Mouse (Mus musculus): Measurements from ENCODE around the gene Fntb.

Fntb gene

DNA sequence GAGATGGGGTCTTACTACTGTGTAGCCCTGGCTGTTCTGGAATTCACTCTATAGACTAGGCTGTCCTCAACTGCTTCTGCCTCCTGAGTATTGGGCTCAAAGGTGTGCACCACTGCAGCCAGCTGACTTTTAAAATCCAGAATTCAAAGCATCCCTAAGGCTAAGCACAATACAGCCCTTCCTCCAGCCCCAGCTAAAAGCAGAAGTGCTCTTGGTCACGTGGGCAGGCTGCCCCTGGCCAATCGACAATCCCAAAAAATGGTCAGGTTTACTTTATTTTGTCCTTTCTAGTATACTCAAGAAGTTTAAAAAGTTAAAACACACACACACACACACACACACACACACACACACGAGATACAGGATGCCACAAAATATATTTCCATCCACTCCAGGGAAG is 177.7 kb downstream of the Fntb start:
- in situ Hi-C loops (cut with MboI; ENCODE audit: unreplicated experiment in 2 of 2) = no loop called here

DNA sequence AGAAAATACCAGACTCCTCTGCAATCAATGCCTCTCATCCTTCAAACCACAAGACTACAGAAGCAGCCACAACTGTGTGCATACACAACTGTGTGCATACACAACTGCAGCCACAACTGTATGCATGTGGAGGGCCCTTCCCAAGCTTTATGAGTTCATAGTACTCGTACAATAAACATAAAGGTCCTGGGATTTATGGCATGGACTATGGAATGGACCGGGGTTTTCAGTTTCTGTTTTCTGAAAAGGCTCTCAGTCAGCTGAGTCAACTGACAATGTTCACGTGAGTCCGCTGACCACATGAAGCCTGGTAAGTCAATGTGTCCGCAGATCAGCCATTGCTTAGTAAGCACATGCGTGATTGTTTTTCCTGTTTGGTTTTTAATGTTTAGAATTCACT is 178.1 kb downstream of the Fntb start:
- in situ Hi-C loops (cut with MboI; ENCODE audit: unreplicated experiment in 2 of 2) = no loop called here

DNA sequence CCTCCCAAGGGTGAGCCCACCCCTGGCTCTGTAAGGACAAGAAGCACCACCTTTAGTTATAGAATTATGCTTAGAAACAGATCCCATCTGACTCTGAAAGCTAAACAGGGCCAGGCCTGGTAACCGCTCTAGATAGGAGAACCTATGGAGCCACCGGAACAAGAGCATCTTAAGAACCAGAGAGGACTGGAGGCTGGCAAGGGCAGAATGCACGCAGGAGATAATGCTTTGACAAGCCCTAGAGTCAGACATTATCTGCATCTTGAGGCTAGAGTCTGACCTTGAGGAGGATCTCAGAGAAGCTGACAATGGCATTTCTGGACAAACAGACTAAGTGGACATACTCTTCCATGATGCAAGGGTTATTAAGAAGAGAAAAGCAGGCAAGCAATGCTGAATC is 182.1 kb downstream of the Fntb start:
- in situ Hi-C loops (cut with MboI; ENCODE audit: unreplicated experiment in 2 of 2) = no loop called here

DNA sequence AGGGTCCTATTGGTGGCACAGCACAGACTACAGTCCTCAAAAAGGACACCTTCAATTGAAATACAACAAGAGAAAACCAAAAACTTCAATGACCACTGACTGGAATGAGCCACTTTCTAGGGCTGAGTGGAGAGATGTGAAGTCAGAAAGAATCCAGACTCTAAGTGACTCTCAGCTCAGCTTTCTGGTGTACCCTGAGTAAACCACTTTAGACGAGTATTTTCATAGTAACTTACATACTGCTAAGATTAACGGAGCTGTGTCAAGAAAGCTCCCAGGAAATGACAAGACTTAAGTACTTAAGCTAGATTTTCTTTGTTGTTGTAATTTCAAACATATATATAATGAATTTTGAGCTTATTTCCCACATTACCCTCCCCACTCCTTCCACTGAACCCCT is 182.8 kb downstream of the Fntb start:
- in situ Hi-C loops (cut with MboI; ENCODE audit: unreplicated experiment in 2 of 2) = no loop called here

- in situ Hi-C loops (cut with MboI; ENCODE audit: unreplicated experiment in 2 of 2) = no loop called here
Measured at GRCm38 (mm10) chr12:76948781-76949180, 183.4 kb downstream of the Fntb start.

- in situ Hi-C loops (cut with MboI; ENCODE audit: unreplicated experiment in 2 of 2) = loop anchor here in 1 of 2 experiments (25.0 kb wide), 1 partner anchor 588 kb away; the partner anchor contains the start of genes Zbtb1 and Zbtb25
Measured at GRCm38 (mm10) chr12:76950330-76950729, 184.9 kb downstream of the Fntb start.

GRCm38 (mm10) chr12:76953750-76954363 is 188.5 kb downstream of the Fntb start:
- in situ Hi-C loops (cut with MboI; ENCODE audit: unreplicated experiment in 2 of 2) = loop anchor here in 1 of 2 experiments (25.0 kb wide), 1 partner anchor 592 kb away; the partner anchor contains the start of genes Zbtb1 and Zbtb25

DNA sequence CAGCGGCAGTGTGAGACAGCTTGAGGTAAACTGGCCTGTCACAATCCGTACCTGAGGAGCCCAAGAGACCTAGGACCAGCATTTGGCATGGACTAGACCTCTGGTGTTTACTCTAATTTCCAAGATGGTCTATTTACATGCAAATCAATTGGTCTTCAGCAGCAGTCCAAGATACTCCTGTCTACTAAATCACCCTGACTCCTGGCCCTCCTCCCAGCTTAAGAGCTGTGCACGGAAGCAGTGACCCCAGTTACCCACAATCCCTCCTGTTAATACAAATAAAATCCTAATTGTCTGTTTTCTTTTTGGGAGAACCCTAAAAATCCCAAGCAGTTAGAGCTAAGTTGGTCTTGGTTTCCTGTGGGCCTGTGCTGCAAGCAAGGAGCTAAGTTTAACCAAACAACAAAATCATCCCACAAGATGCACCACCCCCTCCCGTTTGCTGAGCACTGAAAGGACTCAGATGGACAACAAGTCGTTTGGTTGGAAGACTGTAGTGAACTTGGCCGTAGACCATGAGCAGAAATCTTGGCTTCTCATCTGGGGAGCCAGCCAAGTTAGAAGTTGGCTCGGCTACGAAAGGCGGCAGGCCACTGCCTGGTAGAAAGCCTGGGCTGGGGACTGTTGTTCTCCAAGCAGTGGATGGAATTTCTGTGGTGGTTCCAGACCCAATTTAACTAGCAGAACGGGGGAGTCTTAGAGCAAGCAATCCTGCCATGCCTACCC is 189.5 kb downstream of the Fntb start:
- in situ Hi-C loops (cut with MboI; ENCODE audit: unreplicated experiment in 2 of 2) = loop anchor here in 1 of 2 experiments (25.0 kb wide), 1 partner anchor 593 kb away; the partner anchor contains the start of genes Zbtb1 and Zbtb25

DNA sequence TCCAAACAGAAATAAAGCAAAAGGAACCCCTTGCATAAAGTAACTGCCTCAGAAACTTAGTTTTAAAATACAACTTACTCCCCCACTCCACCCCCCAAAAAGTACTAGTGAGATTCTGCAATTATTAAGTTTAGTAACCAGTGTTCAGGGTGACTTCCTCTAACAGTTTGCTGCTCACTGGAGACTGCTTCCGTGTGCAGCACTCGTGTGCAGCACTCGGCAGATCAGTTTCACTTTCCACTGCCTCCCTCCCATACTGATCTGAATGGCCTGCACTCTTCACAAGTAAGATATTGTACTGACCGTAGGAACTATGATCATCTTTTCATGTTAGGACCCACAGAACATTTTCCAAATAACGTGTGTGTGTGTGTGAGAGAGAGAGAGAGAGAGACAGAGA is 192.3 kb downstream of the Fntb start:
- in situ Hi-C loops (cut with MboI; ENCODE audit: unreplicated experiment in 2 of 2) = loop anchor here in 1 of 2 experiments (25.0 kb wide), 1 partner anchor 595 kb away; the partner anchor contains the start of genes Zbtb1 and Zbtb25

DNA sequence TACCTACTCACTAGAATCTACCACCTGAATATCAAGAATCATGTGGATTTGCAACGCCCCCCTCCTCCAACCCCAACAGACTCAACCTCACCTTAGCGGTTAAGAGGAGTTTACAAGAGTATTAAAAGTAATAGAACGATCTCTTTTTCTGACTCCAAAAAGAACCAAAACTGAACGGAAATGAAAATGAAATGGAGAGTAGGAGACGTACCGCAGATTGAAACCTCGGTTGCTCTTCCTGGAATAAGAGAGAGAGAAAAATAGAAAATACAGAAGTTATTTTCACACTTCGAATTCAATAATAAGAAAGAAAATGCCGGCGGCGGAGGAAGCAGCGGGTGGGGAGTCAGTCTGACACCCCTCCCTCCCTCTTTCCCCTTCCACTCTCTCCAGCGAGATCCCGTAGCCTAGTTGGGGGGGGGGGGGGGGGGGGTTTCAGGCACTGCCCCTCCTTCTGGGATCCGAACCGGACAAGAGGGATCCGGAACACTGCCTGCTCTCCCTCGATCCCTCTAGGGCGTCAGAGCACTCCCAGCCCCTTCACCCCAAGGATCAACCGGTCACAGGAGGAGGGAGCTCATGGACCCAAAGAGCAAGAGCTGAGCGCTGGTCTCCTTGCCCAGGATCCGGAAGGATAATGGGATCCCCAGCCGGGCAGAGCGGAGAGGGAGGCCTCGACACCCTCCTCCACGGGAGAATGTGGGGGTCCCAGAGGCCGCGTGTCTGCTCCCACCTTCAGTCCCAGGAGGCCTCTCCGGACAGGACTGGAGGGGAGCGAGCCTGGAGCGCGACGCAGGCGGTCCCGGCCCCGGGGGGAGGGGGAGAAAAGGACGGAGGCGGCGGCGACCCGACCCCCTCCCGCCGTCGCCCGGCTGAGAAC is 195.9 kb downstream of the Fntb start:
- in situ Hi-C loops (cut with MboI; ENCODE audit: unreplicated experiment in 2 of 2) = loop anchor here (5.0 to 25.0 kb wide), 2 partner anchors 124 to 599 kb away; partner anchors contain the start of genes Zbtb1 (in 1 of the 2) and Zbtb25 (in 1 of the 2)

- in situ Hi-C loops (cut with MboI; ENCODE audit: unreplicated experiment in 2 of 2) = loop anchor here (5.0 to 25.0 kb wide), 2 partner anchors 125 to 600 kb away; partner anchors contain the start of genes Zbtb1 (in 1 of the 2) and Zbtb25 (in 1 of the 2)
Measured at GRCm38 (mm10) chr12:76961932-76962891, 196.8 kb downstream of the Fntb start, which contains the start of gene Max. Gene Max, minus strand, starts transcription at chr12:76962201.

DNA sequence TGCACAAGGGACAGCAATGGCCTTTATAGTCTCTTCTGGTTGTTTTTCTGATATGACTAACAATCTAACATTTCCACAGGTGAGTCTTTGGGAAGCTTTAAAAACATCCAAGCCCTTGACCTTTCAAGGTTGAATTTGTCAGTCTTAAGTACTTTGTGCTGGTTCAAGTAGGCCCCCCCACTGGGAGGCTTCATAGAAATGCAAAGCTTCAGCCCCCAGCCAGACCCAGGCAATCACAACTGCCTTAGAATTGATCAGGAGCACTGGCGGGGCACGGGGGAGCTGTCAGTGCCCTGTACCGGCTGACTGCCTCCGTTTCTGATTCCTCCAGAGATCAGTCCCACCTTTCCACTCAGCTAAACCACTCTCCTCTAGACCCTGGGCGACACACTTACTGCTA is 199.7 kb downstream of the Fntb start:
- in situ Hi-C loops (cut with MboI; ENCODE audit: unreplicated experiment in 2 of 2) = loop anchor here in 1 of 2 experiments (25.0 kb wide), 1 partner anchor 603 kb away; the partner anchor contains the start of genes Zbtb1 and Zbtb25

GRCm38 (mm10) chr12:76965876-76966275 is 200.5 kb downstream of the Fntb start:
- in situ Hi-C loops (cut with MboI; ENCODE audit: unreplicated experiment in 2 of 2) = loop anchor here in 1 of 2 experiments (25.0 kb wide), 1 partner anchor 604 kb away; the partner anchor contains the start of genes Zbtb1 and Zbtb25

Data from v-Abl transformed pro-B cells (cell line).